Mouse (Mus musculus) urinary bladder, adult 2 months (tissue): ENCODE data around the gene Tacc2. TPM values are rescaled to one million over a fixed set of nuclear protein-coding genes. Genes with fewer than 3 reads are reported as not detected.
"Not testable (repeated sequence)": the region's sequence is repeated elsewhere in the genome, so short reads cannot be mapped to it uniquely, and the experiment has no call there.

ENCODE experiments used
- DNase-seq: peaks from one replicate; pipeline ENCODE4 v3.0.0; 2022; ENCODE audit warnings: low spot score
- polyA plus RNA-seq: library from polyadenylated mRNA; depleted of rRNA; stranded (reverse); fragments of >200 nt; gene quantifications from 2 replicates; pipeline ENCODE4 v1.2.3, GENCODE M21; 2012

Gene Tacc2
- polyA plus RNA-seq, 1 experiment = 67.5 TPM

DNA sequence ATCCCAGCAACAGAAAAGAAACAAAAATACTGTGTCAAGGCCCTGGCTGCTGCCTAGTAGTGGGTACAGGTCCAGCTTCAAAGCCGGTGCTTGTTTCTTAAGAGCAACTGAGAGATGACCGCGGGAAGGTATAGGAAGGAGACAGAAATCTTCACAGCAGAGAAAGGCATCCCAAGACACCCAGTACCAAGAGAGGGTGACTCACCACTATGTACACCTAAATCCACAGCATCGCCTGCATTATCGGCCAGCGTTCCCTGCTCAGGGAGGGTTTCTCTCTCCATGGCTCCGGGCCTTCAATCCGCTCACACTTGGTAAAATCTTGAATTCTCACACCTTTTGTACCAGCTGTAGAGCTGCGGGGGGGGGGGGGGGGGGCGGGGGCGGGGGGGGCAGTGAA, 4.4 kb upstream of the Tacc2 start, which contains the start of gene Nsmce4a:
Nsmce4a (minus strand) TSS at position 298 of the 400 bp plus-strand sequence.
- DNase-seq = no peak

DNA sequence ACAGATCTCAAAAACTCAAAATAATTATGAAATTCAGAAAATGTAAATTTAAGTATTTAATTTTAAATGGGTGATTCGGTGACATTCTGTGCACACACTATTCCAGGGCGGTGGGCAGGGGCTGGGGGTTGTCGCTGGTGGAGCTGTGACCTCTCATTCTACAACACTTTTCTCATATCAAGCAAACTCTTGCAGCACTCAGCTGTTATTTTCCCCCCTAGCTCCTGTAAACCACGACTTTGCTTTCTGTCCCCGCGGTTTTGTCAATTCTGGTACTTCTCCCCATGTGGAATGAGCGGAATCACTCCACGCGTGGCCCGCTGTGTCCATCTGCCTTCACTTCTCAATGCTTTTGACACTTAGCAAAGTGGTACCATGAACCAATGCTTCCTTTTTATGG, 3.5 kb upstream of the Tacc2 start:
- no peak for DNase-seq

DNA sequence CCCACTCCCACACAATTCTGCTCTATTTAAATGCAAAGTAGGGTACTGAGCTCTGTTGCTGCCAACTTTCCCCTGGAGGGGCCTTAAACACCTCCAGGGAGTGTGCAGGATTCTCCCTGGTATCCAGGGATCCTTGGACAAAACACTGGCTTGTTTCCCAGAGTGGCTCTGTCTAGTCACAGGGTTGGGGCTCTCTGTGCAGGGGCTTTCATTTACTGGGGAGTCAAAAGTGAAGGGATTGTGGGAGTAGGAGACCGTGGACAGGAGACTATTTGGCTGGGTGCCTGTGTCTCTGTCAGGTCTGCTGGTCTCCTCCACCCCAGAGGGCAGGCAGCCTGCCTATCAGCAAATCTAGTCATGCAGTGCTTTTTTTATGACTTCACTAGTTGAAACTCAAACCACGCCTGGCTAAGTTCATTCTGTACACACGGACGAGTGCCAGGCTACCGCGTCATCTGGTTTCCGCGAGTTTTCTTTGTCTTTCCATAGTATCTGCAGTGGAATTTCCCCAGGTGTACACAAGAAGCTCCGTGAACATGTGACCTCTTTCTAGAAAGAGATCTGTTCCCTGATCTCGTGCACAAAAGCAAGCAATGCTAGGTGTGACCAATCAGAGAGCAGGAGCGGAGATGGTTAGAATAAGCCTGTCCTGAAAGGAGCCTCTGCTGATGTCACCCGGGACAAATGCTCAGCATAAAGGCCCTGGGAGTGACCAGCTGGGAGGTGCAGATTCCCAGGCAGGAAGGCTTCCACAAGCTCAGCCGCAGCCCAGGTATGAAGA, 2.8 kb upstream of the Tacc2 start:
- DNase-seq = no peak

DNA sequence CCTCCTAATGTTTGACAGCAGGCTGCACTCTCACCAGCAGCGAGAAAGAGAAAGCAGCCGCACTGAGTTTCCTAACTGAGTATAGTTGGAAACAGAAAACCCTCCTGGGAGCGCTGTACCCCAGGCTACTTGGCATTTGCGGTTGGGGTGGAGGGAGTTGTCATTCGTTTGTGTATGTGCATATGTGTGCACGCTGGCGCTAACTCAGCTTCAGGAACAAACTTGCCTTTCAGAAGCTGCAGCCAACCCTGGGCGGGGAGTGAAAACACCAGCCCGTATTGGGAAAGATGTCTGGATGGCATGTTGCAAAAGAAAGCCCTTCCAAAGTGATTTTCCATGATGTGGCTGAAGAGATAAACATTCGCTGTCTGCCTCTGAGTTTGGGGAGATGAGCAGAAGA, 257 bp upstream of the Tacc2 start:
- DNase-seq = no peak

GRCm38 (mm10) chr7:130578066-130578465, 828 bp downstream of the Tacc2 start:
- no peak for DNase-seq

GRCm38 (mm10) chr7:130578607-130579006, 1.4 kb downstream of the Tacc2 start:
- no peak for DNase-seq

DNA sequence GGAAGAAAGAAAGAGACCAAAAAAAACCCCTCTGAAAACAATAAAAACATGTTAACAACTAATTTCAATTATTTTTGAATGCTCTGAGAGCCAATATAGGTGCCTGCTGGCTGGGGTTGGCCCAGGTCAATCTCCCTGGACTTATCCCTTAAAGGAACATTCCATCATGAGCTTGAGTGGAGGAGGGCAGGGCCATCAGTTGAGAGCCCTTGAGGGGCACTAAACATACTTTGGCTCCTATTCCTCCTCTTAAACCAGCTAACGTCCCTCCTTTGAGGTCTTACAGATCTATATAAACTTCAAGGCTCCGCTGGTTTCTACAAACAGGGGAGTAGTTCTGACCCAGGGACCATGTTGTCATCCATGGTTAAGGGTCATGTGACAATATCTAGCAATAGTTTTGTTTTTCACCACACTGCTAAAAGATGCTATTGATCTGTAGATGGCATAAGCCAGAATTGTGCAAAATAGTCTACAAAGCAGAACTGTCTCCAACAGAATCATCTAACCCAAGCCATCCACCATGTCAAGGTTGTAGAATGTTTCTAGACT, 9.4 kb downstream of the Tacc2 start:
- DNase-seq = no peak

DNA sequence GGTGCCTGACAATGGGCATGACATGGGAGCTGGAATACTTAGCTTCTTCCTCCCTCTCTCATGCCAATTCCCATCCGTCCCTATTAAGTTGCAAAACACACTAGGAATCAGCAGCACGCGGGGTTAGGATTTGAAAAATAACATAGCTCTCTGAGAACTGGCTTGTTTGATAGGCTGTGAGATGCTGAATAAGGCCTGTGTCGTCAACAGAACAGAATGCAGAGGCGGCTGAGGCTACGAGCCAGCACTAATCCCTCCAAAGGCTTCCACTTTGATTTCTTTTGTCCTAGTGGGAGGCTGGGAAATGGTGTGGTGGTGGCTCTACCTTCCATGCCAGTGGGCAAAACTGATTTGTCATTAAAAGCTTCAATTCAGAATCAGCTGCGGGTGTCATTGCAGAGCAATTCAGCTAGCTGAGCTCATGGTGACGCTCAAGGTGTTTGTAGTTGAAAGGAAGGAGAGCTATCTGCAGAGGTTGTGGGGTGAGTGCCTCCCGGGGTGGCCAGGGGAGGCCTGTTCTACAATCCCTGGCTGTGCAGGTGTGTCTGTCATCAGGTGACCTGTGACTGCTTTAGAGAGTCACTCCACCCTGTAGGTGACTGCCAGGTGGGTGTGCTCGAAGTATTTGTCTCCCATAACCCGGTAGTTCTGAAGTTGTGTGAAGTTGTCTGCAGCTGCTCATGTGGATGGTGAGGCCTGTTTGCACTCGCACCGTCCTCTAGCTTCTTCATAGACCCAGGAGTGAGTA, 13.0 kb downstream of the Tacc2 start:
- DNase-seq = no peak

- DNase-seq = no peak
Observed at GRCm38 (mm10) chr7:130590845-130591437, 13.7 kb downstream of the Tacc2 start.

- not testable (repeated sequence) for DNase-seq
Observed at GRCm38 (mm10) chr7:130592975-130593374, 15.7 kb downstream of the Tacc2 start.

- DNase-seq = not testable (repeated sequence)
Observed at GRCm38 (mm10) chr7:130593375-130594239, 16.4 kb downstream of the Tacc2 start.

DNA sequence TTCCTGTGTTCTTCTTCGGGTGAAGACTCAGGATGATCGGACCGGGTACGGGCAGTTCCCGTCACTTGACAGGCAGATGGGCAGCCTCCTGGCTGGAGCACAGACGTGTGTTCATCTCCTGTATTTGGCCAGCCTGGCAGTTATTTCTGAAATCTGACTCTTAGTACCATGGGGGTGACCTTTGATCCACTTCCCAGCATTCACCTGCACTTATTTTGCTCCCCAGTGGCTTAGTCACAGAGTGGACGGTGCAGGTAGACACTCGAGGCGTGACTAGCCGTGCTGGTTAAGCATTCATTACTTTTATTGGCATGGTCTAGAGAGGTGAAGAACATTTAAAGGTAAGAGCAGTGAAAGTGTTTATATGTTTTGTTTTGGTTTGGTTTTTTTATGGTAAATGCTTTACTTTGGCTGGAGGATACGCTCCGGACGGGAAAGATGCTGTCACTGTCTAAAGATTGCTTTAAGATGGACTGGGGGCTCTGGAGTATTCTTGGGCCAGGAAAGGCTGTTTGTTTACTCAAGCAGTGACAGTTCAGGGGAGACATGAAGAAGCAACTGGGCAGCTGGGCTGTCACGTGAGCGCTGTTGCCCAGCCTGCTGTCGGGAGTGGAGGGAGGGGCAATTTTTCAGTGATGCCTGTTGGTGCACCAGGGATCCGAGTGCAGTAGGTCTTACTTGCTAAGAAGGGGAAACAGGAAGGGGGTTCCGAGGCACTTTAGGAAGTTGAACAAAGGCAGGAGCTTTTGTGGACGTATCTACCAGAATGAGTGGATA, 19.0 kb downstream of the Tacc2 start:
- not testable (repeated sequence) for DNase-seq

DNA sequence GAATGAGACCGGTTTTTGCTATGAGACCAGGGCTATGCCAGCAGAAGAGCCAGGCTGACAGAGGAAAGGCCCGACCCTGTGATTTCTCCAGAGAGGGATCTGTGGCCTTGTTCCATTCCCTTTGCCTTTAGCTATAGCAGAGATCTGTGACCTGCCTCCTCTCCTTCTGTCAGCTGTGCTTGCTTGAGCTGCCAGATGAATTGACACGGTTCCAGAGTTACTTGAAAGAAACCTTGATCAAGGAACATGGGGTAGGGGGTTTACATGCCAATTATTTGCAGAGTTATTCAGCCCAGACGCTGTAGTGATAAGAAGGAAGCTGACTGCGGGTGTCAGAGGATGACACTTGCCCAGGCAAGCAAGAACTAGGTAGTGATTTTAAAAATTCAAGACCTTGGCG, 20.3 kb downstream of the Tacc2 start:
- no peak for DNase-seq

DNA sequence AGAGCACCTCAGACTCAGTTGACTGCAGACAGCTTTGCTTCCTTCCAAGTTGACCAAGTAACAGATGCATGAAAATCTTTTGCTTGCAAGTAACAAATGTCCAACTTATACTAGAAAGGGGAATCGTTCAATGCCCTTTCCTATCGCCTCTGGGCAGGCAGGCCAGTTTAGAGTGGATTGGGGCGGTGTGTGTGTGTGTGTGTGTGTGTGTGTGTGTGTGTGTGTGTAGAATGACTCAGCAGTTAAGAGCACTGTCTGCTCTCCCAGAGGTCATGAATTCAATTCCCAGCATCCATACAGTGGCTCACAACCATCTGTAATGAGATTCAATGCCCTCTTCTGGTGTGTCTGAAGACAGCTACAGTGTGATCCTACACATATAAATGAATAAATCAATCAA, 22.8 kb downstream of the Tacc2 start:
- DNase-seq = no peak

DNA sequence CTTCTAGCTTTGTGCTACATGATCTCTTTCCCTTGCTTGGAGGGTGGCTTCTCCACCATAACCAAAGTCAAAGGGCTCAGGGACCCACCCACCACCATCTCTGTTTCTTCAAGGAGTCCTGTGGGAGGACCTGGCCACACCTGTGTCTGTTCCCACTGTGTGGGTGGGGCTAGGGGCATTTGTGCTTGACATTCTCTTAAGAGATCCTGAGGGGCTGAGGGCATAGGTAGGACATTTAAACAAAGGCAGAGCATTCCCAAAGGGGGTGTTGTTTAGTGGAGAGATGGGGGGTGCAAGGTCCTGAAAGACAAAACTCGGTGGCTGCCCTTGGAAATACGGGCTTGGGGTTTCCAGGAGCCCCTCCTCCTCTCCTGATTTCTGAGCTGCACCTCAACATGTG, 23.3 kb downstream of the Tacc2 start:
- DNase-seq = no peak

GRCm38 (mm10) chr7:130602804-130603203, 25.6 kb downstream of the Tacc2 start:
- DNase-seq = no peak

DNA sequence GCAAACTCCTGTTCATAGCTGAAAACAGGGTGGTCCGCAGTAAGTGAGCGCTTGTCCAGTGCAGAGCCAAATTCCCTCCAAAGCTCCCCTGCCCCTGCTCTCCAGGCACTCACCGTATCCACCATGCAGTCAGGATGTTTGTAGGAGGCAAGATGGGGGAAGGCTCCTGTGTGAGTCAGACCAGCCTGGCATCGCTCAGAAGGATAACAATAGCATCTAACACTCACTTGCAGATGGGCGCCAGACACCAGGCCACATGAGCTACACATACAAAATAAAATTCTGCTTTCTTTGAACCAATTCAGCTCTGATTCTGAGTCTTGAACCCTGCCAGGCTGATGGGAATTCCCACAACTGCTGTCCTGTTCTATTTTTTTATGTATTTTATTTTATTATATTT, 26.3 kb downstream of the Tacc2 start:
- DNase-seq = no peak

- no peak for DNase-seq
Observed at GRCm38 (mm10) chr7:130604390-130604789, 27.2 kb downstream of the Tacc2 start.

- DNase-seq = no peak
Observed at GRCm38 (mm10) chr7:130605111-130605510, 27.9 kb downstream of the Tacc2 start.

DNA sequence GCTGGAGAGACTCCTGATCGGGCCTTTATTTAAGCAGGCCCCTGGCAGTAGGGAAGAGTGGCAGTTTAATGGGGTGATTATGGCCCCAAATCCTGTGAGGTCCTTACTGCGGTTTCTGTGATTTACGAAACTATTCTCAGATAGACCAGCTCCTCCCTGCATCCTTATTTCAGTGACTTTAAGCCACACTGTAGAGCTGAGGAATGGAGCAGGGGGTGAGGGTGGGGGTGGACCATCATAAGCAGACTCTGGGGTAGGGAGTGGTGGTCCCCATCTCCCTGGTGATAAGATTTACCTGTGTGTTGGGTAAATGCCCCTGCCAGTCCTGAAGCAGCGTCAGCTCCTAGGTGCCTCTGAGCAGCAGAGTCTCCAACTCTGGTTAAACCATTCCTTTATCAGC, 29.7 kb downstream of the Tacc2 start:
- no peak for DNase-seq

DNA sequence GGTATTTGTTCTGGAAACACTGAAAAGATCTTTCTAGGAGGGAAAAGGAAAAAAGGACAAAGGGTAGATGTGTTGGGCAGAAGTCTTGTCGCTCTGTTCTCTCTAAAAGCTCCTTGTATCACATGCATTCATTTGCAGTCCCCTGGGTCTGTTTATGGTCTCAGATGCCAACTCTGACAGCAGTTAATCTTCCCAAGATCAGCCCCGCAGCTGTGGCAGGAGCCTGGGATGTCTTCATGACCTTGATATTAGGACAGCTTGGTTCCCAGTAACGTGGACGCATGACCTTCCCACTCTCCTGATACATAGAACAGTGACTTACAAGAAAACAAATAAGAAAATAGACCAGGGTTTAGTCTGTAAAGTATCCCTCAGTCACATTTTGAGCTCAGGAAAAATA, 36.7 kb downstream of the Tacc2 start:
- no peak for DNase-seq
